Mouse (Mus musculus) embryonic fibroblast, embryonic 13.5 days (primary cell): ENCODE results near the gene Chrna4. TPM values are rescaled to one million over a fixed set of nuclear protein-coding genes. Genes with fewer than 3 reads are reported as not detected.

Experiments
- H3K27ac ChIP-seq: 2 replicates; pipeline ENCODE4 v1.5.1; 2012; ENCODE audit warnings: low read length, control low read depth, inconsistent platforms; ENCODE audit not compliant: insufficient read depth
- H3K4me1 ChIP-seq: 2 replicates; pipeline ENCODE4 v1.6.1; 2011; ENCODE audit warnings: low read length; ENCODE audit not compliant: control insufficient read depth, insufficient read depth
- H3K4me3 ChIP-seq: 2 replicates; pipeline ENCODE4 v1.5.1; 2011; ENCODE audit warnings: mild to moderate bottlenecking, control low read depth, low read length; ENCODE audit not compliant: insufficient read depth
- CTCF ChIP-seq: IDR thresholded peaks from 2 replicates; pipeline ENCODE4 v1.5.1; 2011; ENCODE audit warnings: mild to moderate bottlenecking, control low read depth, low read length, moderate library complexity, borderline replicate concordance; ENCODE audit not compliant: insufficient read depth
- POLR2A ChIP-seq: IDR thresholded peaks from 2 replicates; pipeline ENCODE4 v1.6.1; 2011; ENCODE audit warnings: low read depth, mild to moderate bottlenecking, control low read depth, low read length, moderate library complexity
- polyA plus RNA-seq: library from polyadenylated mRNA; stranded (reverse); fragments of >200 nt; gene quantifications from 2 replicates; pipeline ENCODE4 v1.2.4, GENCODE M21; 2011; ENCODE audit warnings: low read depth; ENCODE audit not compliant: missing spikeins, insufficient read length

The Chrna4 gene
- polyA plus RNA-seq, 1 experiment: not detected

DNA sequence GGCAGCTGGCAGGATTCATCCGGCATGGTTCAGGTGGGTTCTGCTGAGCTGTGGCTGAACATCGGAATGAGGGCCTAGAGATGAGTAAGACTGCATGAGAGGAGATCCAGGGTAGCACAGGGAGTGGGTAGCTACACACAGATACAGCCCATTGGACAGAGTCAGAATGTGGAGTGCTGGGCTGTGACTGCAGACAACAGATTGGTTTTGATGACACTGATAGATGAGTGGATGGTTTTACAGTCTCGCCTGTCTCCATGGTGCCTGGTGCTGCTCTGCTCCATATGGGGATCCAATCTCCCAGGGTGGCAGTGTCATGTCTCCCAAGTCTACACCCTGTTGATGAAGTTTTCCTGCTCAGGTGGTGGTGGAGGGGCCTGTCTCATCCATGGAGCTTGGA is 46.4 kb downstream of the Chrna4 start:
- H3K4me3 ChIP-seq: no peak overlapping the region
- no peak for TF ChIP-seq CTCF
- no peak for TF ChIP-seq POLR2A
- no peak overlapping the region for H3K27ac ChIP-seq
- H3K4me1 ChIP-seq: no peaks in the 10 kb centered on the region

DNA sequence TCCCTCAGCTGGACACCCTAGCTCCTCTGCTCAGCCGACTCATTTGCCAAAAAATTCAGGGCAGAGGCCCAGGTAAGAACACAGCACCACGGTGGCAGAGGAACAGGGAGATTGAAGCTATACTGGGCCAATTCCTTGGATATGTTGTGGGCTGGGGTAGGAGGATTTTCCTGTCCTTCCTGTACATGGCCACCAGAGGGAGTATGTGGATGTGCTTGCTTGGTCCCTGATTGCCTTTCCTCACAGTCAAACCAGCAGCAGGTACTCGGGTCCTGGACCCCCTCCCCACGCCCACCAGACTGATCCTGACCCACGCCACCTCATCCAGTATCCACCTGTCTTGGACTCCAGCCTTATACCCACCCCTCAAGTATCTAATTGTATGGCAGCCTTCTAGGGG is 46.9 kb downstream of the Chrna4 start:
- TF ChIP-seq CTCF (peak; percentile 83; the same call in 1 of the 2 replicates), POLR2A (no peak)
- no peak overlapping the region for H3K27ac ChIP-seq
- no peak overlapping the region for H3K4me3 ChIP-seq
- no peaks in the 10 kb centered on the region for H3K4me1 ChIP-seq

DNA sequence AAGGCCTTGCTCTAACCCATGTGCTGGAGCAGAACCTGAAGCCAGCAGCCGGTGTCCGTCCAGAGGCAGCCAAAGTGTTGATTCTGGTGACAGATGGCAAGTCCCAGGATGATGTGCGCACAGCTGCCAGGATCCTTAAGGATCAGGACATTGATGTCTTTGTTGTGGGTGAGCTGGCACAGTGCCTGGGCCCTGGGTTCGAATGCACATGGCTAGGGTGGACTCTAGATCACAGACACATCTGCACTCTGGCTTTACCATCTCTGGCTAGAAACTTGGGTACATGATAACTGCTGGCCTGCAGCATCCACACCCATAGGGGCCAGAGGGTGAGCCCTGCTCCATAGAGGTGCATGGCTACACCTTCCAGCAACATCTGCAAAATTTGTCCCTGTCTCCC is 47.9 kb downstream of the Chrna4 start:
- Histone ChIP-seq H3K27ac (no peak overlapping the region), H3K4me1 (no peaks in the 10 kb centered on the region), H3K4me3 (no peak overlapping the region)
- TF ChIP-seq CTCF: no peak
- TF ChIP-seq POLR2A: no peak

- no peak overlapping the region for H3K4me3 ChIP-seq
- no peak overlapping the region for H3K27ac ChIP-seq
- TF ChIP-seq CTCF (no peak), POLR2A (no peak)
- no peaks in the 10 kb centered on the region for H3K4me1 ChIP-seq
Observed at GRCm38 (mm10) chr2:180994360-180994759, 49.0 kb downstream of the Chrna4 start.

GRCm38 (mm10) chr2:180990347-180990746 is 53.0 kb downstream of the Chrna4 start:
- no peak for TF ChIP-seq POLR2A
- TF ChIP-seq CTCF: no peak
- no peaks in the 10 kb centered on the region for H3K4me1 ChIP-seq
- no peak overlapping the region for H3K4me3 ChIP-seq
- no peak overlapping the region for H3K27ac ChIP-seq

DNA sequence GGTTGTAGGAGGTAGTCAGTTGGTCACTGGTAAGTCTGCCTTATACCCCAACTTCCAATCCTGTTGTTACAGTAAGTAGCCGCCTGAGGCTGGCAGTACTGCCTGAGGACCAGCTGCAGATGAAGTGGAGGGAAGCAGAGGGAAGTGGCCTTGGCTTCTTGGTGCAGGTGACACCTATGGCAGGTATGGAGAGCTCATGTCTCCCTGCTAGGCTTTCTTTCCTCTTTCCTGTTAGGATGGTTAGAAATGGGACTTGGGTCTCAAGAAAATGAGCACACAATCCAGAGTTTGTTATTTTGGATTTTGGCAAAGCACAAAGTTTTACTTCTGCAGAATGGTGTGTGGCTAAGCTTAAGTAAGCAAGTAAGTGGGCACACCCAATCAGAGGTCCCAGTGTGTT is 54.4 kb downstream of the Chrna4 start:
- Histone ChIP-seq H3K4me3 (no peak overlapping the region), H3K27ac (no peak overlapping the region), H3K4me1 (no peaks in the 10 kb centered on the region)
- TF ChIP-seq CTCF (no peak), POLR2A (peak; percentile 11; the same call in 1 of the 2 replicates)

DNA sequence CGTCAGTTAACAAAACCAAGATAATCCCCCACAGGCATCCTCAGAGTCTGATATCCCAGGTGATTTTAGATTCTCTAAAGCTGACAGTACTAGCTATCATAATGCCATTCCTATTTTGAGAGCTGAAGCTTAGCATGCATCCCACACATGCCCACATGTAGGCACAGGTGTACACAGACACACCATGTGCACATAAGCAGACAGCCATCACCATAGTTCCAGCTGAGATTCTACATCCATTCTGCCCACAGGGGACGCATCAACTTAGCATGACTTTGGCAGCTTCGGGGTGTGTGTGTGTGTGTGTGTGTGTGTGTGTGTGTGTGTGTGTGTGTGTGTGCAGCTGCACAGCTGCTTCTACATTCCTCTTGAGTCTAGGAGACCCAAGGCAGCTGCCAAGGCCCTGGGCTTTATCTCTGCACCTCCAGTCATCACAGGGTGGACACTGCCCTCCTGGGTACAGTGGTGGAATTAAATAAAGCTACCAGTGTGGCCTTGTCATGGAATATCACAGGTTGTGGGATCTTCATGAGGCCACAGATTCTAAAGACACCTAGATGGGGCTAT is 54.9 kb downstream of the Chrna4 start:
- no peaks in the 10 kb centered on the region for H3K4me1 ChIP-seq
- H3K27ac ChIP-seq: no peak overlapping the region
- TF ChIP-seq CTCF (no peak), POLR2A (no peak; the same call in none of the 2 replicates)
- H3K4me3 ChIP-seq: no peak overlapping the region

GRCm38 (mm10) chr2:180987432-180988030 is 55.8 kb downstream of the Chrna4 start:
- TF ChIP-seq CTCF (no peak), POLR2A (peak; percentile 23; the same call in 1 of the 2 replicates)
- Histone ChIP-seq H3K27ac (no peak overlapping the region), H3K4me1 (no peaks in the 10 kb centered on the region), H3K4me3 (no peak overlapping the region)

GRCm38 (mm10) chr2:180987001-180987400 is 56.3 kb downstream of the Chrna4 start:
- no peaks in the 10 kb centered on the region for H3K4me1 ChIP-seq
- no peak overlapping the region for H3K27ac ChIP-seq
- H3K4me3 ChIP-seq: no peak overlapping the region
- TF ChIP-seq POLR2A (no peak), CTCF (no peak)

DNA sequence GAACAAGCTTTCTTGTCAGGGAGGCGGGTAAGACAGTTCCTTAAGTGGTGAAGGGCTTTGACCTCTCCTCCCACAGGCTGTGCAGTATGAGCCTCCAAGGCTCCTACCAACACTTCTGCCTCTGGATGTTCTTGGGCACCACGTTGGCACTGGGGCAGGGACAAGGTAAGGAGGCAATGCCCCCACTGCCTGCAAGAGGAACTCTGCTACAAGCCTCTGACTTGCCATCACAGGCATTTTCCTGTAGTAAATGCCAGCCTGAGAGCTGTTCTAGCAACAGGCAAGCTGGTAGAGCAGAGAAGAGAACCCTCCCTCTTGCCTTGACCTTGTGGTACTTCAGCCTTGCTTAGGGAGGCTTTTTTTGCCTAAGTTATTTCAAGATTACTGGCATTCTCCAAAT is 56.9 kb downstream of the Chrna4 start, which contains the start of gene Col20a1:
Gene Col20a1 (plus strand): TSS at position 87 of the 400 bp plus-strand sequence.
- Histone ChIP-seq H3K4me1 (no peaks in the 10 kb centered on the region), H3K4me3 (no peak within 1 kb of the TSS), H3K27ac (no peak within 1 kb of the TSS)
- TF ChIP-seq POLR2A: peak; percentile 54
- TF ChIP-seq CTCF: no peak

- no peak for TF ChIP-seq CTCF
- no peaks in the 10 kb centered on the region for H3K4me1 ChIP-seq
- H3K4me3 ChIP-seq: no peak overlapping the region
- H3K27ac ChIP-seq: no peak overlapping the region
Observed at GRCm38 (mm10) chr2:180985635-180986034, 57.7 kb downstream of the Chrna4 start.
